Mouse (Mus musculus) thymus, postnatal 10 days (tissue): ENCODE measurements at regions not wholly inside any gene's neighbourhood (a gene's known extent, or its start where the extent isn't known, plus 50 kb on each side); places are given as distances from the start of the nearest gene placed in this dataset.

Experiments used
- DNase-seq, 2 experiments: peaks; one replicate each; pipeline ENCODE4 v3.0.0; 2021; ENCODE audit warnings: low spot score in 2 of 2

DNA sequence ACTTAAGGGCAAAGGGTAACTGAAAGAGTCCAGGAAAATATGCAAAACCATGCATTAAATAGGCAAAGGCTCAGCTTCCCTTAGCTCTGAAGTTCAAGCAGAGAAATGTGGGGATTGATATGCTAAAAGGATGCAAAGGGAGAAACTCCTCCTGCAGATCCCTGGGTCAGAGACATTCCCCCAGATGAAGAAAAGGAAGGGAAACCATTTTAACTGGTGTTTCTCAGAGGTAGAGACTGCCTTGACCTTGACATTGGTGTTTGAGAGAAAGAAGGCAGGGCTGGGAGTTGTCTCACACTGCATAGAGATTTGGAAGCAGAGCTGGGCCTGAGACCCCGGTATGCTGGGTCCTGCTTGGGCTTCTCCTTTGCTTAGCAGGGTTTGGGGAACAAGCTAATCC, 155.8 kb upstream of the 4930535I16Rik start:
- DNase-seq = no peak

DNA sequence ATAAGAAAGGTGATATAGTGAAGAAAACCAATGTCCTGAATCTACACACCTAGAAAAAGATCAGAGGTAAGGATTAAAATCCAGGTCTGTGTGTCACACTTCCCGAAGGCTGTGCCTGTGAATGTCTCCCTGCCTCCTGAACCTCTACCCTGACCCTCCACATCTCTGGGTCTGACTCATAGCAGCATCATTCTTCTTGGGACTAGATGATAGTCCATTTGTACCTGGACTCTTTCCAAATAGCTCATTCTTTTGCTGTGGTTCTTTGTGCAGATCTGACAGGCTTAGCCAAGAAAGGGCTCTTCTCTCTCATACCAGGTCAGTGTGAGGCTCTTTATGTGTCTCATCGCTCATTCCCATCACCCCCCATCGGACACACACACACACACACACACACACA, 146.8 kb upstream of the 4930535I16Rik start:
- DNase-seq = no peak

DNA sequence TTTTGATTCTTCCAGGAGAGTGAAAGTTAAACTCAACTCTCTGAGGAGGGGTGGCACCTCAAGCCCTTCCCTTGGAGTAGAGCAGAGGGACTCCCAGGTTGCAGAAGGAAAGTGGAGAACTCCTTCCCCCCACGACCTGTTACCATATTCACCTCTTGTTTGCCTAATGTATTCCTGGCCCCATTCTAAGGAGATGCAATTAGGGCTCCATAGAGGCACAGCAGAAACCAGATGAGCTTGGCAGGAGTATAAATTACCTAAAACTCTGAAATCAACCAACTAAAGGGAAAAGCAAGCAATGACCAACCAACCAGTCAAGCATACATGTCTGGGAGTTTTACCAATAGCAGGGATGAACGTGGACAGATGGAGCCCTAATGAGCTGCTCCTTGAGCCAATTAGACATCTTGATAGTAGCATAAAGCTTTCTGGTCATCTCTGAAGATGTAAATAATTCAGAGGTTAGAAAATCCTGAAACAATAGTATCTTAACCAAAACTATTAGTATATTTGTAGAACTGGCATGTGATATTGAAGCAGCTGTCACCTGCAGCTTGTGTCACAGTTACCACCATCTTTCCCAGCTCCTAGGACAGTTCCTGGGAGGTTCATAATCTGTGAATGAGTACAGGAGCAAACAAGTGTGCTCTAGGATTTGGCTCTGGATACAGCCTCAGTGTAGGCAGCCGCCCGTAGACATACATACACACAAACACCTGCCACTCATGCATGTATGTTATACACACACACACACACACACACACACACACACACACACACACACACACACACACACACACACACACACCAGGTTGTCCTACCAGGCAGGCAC, 145.7 kb upstream of the 4930535I16Rik start:
- DNase-seq = no peak

DNA sequence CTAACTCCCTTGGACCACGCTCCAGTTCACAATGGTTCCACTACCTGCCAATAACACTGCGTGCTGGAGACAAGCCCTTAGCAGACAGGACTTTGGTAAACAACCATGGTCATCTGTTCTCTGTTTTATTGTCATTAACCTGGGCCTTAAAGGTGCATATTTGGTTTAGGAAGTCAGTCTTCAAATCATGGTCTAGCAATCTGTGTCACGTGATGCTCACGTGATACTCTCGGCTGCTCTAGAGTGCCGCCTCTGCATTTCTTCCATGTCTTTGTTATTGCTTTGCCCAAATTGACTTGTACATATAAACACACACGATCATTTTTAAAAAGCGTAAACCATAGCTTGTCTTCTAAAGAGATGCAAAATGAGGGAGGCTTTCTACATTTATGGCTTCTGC, 139.8 kb upstream of the 4930535I16Rik start:
- no peak for DNase-seq

DNA sequence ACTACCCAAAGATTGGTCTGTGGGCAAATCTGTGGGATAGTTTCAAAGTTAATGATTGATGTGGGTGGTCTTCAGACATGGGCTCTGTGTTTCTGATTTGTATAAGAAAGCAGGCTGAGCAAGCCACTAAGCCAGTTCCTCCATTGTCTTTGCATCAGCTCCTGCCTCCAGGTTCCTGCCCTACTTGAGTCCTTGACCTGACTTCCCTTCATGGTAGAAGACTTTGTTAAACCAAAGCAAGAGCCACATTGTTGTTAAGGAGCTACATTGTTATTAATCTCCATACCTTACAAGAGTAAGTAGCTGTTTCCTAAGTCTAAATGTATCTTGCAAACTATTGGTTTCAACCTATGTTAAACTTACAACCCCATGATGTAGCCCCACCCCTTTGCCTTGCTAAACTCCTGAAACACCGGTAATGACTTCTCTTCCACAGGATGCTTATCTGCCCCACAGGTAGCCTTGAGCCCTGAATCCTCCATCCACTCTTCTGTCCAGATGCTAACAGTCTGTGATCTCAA, 136.5 kb upstream of the 4930535I16Rik start:
- no peak for DNase-seq

DNA sequence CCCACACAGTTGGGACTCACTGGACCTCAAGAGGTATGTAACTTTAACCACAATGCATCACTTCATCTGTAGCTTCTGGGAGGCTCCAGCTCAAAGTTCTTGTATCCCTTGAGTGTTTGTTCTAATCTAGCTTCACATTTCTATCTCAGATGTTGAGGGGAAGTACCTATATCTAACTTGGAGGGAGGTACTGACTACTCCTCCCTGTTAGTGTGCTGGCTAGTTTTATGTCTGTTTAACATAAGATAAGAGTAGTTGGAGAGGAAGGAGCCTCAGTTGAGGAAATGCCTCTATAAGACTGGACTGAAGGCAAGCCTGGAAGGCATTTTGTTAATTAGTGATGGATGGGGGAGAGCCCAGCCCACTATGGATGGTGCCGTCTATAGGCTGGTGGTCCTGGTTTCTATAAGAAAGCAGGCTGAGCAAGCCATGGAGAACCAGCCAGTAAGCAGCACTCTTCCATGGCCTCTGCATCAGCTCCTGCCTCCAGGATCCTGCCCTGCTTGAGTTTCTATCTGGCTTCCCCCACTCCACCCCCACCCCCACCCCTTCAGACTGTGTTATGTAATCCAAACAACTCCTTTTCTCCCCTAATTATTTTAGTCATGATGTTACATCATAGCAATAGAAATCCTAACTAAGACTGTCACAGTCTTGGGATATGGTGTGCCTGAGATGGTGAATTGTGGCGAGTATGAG, 135.7 kb upstream of the 4930535I16Rik start:
- DNase-seq = no peak

DNA sequence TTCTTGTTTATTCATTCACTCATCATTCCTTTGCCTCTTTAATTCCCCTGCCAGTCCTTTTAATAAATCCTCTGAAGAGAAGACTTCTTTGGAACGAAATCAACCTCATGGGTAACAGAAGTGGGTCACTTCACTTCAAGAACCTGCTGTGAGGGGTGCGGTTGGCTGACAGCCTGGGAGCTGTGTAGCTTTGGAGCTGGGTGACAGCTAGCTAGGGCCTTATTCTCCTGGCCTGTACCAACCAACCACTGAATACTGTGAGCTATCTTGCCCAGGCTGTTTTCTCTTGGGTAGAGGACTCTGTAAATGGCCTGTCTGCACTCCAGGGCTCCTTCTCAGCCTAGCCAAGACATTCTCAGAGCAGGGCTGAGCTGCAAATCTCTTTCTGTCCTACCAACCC, 134.6 kb upstream of the 4930535I16Rik start:
- DNase-seq = no peak

DNA sequence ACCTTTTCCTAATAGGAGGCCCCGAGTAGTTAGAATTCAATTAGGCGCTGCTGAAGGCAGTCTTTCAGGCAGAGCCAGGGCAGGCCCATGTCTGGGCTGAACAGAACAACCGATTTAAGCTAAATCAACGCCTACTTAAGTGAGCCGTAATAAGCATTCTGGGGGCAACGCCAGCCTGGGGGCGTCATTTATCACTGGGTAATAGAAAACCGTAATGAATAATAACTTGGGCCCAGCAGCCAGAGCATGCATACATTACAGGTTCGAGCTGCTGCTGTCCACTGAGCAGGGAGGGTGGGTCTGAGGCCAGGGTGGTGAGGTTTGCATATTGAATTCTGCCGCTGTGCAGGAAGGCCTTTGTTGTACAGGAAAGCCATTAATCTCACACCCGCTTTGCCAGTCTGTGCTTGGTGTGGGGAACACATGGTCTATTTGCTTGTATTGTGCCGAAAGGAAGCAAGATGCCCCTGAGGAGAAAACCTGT, 130.6 kb upstream of the 4930535I16Rik start:
- no peak for DNase-seq

DNA sequence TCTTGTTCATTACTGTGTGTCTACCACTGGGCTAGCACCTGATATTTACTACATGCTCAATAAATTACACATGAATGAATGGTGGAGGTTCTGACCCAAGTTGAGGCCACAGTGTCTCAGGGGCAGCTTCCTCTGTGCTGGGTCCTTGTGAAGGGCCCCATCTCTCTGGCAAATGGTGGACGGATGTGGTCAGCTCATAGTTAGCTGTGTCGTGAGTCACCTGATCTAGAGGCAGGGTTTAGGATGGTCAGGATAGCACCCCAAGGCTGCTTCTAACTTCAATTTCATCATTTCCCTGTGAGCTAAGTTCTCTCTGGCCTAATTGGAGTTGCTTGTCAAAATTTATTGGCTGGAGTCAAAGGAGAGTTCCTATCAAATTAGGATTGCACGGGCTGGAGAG, 130.1 kb upstream of the 4930535I16Rik start:
- no peak for DNase-seq

DNA sequence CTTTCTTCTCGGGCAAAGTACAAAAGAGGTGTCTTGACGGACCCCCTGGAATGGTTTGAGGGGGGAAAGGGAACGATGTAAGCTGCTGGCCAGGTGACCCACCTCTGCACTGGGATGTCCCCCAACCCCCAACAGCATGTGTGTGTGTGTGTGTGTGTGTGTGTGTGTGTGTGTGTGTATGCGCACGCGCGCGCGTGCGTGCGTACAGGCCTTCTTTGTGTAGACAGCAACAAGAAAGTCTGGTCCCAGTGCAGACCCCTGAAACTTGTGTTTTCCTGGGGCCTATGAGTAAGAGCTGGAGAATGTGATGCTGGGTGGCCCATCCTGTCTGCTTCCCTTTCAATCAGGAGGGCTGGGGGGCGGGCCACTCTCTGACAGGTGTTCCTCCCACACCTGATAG, 118.7 kb upstream of the 4930535I16Rik start:
- DNase-seq = no peak

DNA sequence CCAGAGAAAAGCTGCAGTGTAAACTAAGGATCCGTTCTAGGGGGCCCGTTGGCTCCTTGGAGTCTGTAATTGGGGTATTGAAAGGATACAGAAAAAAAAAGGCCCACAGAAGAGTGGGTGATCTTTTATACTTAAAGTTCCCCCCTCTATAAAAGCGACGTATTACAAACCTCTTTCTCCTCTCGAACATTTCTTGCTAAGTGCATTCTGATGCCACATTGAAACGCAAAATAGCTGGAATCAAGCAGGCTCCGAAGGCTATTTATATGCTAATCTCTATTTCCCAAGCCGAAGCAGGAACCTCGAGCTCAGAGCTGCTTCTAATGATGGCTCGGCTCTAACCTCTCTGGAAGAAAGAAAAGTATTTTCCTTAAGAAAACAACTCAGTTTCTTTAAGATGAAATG, 117.8 kb upstream of the 4930535I16Rik start:
- DNase-seq = no peak

DNA sequence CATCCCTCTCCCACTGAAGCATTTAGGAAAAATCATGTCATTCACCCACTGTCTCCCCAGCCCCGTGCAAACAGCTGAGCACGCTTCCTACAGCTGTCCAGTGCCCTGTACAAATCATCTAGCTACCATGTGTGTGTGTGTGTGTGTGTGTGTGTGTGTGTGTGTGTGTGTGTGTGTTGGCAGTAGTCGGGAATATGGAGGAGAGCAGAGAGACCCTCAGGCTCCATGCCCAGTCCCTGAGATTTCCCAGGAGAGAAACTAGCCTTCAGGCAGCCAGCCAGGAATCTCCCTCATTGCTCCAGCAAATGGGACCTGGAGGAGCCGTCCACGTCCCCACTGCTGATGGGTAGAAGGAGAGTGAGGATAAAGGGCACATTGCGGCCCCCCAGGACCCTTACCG, 117.4 kb upstream of the 4930535I16Rik start:
- DNase-seq = no peak

DNA sequence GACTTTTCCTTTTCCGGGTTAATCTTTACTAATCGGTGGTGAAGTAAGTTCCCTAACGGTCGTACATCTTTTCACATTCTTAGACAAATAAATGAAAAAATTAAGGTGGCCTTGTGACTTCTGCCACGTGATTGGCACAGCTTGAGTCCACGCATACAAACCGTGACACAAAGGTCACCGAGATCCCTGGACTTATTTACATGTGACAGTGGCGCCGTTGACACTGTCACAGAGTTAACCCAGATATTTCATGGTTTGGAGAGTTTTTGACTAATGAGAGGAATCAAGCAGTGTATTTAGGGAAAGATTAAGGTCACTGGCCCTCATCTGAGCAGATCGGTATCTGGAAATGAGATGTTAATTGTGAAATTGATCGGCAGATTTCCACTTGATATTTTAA, 110.2 kb upstream of the 4930535I16Rik start:
- no peak for DNase-seq

DNA sequence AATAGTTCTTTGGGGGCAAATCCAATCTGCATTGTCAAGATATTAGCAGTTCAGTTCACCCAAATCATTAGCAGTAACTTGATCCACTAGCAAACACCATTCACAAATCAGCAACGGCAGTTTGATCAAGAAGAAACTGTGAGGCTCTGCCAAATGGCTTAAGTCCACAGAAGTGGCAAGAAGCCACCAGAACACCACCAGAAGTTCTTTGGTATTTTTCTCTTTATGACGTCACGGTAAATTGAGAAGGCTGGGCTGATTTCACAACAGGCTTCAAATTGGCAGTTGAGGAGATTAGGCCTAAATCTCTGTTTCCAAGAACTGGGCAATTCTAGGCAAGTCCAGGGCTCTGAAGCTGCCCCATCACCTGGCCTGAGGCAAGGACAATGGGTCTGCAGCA, 98.6 kb upstream of the 4930535I16Rik start:
- DNase-seq = no peak

DNA sequence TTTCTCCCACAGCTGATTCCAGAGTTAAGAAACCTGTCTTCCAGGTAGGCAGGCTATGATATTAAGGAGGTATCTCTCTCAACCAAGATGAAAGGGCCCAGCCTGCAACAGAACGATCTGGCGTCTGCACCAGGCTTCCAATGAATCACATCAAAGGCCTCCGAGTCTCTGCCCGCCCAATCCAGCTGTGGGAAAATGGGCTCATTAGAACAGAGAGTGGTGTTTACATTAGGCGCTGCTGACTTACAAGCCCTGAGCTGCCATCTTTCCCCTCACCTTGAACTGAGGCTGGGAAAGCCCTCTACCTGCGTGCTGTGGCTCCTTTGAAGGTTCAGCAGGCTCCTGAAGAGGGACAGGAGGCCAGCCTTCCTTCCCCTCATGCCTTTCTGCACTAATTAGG, 97.5 kb upstream of the 4930535I16Rik start:
- DNase-seq = no peak

DNA sequence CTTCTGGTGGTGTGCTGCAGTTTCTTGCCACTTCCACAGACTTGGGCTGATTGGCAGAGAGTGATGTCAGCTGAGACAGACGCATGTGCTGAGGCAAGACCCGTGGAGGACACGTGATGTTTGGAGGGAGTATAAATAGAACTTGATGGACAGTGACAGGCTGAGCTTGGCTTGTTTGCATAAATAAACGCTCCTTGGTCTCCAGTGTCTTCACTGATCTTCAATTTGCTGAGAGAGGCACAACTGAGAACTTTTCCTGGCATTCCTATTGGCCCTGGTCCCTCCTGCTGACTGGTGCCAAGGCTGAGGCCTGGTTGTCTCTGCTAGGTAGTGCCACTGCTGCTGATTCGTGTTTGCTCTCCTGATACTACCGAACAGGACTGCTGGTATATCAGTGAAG, 94.6 kb upstream of the 4930535I16Rik start:
- DNase-seq = no peak

DNA sequence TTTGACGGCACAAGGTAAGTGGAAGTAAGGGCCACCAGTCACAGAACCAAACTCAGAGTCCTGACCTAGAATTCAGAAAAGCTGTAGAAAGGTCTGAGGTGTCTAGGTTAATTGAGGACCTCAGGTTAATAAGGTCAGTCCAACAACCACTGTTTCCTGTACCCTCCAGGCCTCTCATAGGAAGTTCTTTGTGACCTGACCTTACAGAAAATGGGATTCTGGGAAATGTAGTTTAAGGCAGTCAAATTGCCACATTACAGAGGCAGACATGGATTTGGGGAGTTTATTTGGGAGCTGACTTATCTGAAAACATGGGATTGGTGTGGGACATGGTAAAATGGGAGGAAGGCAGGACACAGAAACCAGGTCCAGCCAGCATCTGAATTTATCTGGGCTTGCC, 90.9 kb upstream of the 4930535I16Rik start:
- no peak for DNase-seq

DNA sequence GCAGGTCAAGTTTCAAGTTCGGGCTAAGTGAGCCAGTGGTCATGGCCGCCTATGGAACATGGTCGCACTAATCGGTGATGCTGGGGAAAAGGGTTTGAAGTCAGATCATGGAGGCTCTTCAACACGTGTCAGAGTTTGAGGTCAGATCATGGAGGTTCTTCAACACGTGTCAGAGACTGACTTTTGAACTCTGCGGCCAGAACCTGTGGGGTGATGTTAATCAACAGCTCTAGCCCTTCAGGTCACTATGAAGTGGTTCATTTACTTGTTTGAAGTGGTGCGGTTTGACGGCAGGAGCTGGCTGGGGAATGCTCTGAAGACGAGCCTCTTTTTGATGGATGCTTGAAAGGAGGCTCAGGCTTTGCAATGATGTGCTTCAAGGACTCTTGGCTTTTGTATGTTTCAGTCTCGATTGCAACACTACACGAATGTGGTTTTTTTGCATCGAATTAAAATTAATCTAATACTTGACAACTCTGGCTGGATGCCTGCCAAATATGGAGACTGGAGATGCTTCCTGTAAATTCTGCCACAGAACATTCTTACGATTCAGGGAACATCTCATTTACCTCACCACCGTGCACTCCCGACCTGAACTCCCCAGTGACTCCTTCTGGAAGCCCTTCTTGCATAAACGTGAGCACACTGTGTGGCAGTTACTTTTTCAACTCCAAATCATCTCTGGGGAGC, 87.9 kb upstream of the 4930535I16Rik start:
- no peak for DNase-seq

DNA sequence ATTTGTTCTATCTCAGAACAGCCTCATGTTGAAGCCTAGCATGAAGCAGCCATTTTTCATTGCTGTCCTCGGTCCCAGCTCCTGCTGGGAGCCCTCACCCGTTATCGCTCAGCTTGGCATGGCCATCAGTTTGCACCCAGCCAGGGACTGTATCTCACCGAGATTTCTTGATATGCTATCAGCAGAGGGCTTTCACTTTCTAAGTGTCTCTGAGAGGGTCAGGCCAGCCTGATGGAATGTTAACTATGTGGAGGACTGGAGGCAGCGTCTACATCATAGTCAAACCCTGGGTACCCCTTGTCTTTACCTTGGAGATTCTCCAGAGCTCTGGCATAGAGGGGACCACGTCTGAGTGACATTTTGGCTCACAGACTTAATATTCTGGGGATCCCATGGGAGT, 84.9 kb upstream of the 4930535I16Rik start:
- no peak for DNase-seq

DNA sequence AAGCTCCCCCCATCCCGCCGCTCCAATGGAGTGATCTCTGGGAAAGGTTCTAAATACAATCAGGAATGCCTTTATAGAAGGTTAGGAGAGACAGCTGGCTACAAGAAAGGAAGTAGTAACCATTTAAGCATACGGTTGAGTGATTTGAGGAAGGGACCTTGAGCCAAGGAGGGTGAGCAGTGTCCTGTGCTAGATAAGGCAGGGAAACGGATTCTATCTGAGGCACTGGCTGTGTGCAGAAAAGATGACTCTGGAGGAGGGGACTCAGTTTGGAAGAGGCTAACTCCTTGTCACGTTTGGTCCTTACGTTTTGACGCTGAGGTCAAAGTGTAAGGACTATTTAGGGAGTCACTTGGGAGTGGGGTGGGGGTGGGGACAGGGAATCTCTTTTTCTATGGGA, 84.3 kb upstream of the 4930535I16Rik start:
- DNase-seq = no peak

DNA sequence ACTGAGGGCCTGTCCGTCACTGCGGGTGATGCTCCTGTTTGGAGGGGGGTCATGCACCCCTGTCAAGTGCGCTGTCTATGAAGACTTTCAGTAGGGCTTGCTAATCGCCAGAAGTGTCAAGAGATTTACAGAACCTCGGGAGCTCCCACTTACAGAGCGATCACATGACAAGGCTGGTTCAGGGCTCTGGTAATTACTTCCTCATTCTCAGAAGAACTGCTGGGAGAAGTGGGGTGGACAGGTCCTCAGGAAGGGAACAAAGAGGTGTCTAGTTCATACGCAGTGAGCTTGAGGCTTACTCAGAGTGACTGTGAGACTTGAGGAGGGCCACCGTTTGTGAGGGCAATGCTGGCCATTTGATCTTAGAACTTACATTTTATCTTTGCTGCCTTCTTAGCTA, 78.0 kb upstream of the 4930535I16Rik start:
- no peak for DNase-seq

DNA sequence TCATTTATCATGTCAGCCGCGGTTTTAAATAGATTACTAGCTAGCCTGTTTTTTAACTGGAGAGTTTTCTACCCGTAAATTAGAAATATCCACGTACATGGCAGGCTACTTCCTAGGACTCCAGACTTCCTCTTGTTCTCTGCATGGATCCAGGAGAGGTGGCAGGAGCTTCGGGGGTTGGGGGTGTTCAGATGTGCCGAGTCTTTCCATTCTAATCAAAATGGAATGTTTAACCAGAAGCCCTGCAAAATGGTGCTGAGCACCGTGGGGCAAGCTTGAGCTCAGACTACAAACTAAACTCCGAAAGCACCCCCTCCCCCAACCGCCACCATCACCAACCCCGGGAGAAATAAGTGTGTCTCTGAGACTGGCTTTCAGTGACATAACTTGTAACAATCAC, 73.4 kb upstream of the 4930535I16Rik start:
- no peak for DNase-seq
